Mouse (Mus musculus) CH12.LX (cell line): ENCODE measurements around the gene Txndc16.

Experiments
- CTCF ChIP-seq, 2 experiments: IDR thresholded peaks in 1 of 2; conservative IDR thresholded peaks in 1 of 2; 2 replicates each; pipeline ENCODE4 v1.5.1; 2011 to 2012; ENCODE audit warnings: low read depth in 2 of 2, low read length in 2 of 2, improper control_type of control experiment in 1 of 2, inconsistent platforms in 1 of 2, mild to moderate bottlenecking in 1 of 2, moderate library complexity in 1 of 2
- E2F4 ChIP-seq: IDR thresholded peaks from 2 replicates; pipeline ENCODE4 v1.6.1; 2011; ENCODE audit warnings: low read depth, low read length, improper control_type of control experiment; ENCODE audit not compliant: insufficient replicate concordance
- EP300 ChIP-seq: IDR thresholded peaks from 2 replicates; pipeline ENCODE4 v1.6.1; 2011; ENCODE audit warnings: low read length, improper control_type of control experiment
- ETS1 ChIP-seq: conservative IDR thresholded peaks from 2 replicates; pipeline ENCODE4 v1.6.1; 2012; ENCODE audit warnings: low read depth, mild to moderate bottlenecking, inconsistent platforms, low read length, improper control_type of control experiment, moderate library complexity
- IRF4 ChIP-seq: IDR thresholded peaks from 2 replicates; pipeline ENCODE4 v1.6.1; 2014; ENCODE audit warnings: low read depth, mild to moderate bottlenecking, inconsistent platforms, low read length, improper control_type of control experiment
- JUND ChIP-seq: conservative IDR thresholded peaks from 2 replicates; pipeline ENCODE4 v1.6.1; 2011; ENCODE audit warnings: low read depth, low read length, improper control_type of control experiment
- MAFK ChIP-seq: IDR thresholded peaks from 2 replicates; pipeline ENCODE4 v1.6.1; 2011; ENCODE audit warnings: low read length, improper control_type of control experiment; ENCODE audit not compliant: insufficient replicate concordance
- MAZ ChIP-seq: IDR thresholded peaks from 2 replicates; pipeline ENCODE4 v1.6.1; 2012; ENCODE audit warnings: low read depth, mild to moderate bottlenecking, inconsistent platforms, low read length, improper control_type of control experiment, moderate library complexity
- POLR2A ChIP-seq: IDR thresholded peaks from 2 replicates; pipeline ENCODE4 v1.6.1; 2011; ENCODE audit warnings: low read depth, mild to moderate bottlenecking, improper control_type of control experiment, low read length
- POLR2AphosphoS2 ChIP-seq: IDR thresholded peaks from 2 replicates; pipeline ENCODE4 v1.6.1; 2011; ENCODE audit warnings: low read depth, low read length, improper control_type of control experiment
- TBP ChIP-seq: conservative IDR thresholded peaks from 2 replicates; pipeline ENCODE4 v1.6.1; 2011; ENCODE audit warnings: low read depth, low read length, improper control_type of control experiment
- USF1 ChIP-seq: IDR thresholded peaks from 2 replicates; pipeline ENCODE4 v1.6.1; 2014; ENCODE audit warnings: low read depth, mild to moderate bottlenecking, inconsistent platforms, low read length, improper control_type of control experiment
- ZC3H11A ChIP-seq: IDR thresholded peaks from 2 replicates; pipeline ENCODE4 v1.6.1; 2012; ENCODE audit warnings: low read depth, mild to moderate bottlenecking, inconsistent platforms, low read length, improper control_type of control experiment

DNA sequence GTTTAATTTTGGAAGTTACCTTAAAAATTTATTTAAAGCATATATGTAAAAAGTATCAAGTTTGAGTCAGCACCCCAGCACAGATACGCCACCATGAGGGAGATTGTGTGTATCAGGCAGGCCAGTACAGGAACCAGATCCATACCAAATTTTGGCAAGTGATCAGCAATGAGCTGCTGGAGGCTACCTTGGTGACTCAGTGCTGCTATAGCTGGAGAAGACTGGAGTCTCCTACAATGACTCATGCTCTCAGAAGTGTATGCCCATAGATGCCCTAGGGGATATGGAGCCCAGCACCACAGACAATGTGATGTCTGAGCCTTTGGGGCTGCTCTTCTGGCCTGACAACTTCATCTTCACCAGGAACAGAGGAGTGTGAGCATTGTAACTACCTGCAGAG, 8.7 kb downstream of the Txndc16 start:
- TF ChIP-seq CTCF (conservative IDR thresholded peaks at IDR 0.05 in 1 of 2, IDR thresholded peaks at IDR 0.05 in 1 of 2; ENCODE audit: low read depth in 2 of 2, low read length in 2 of 2) (no peak), MAFK (no peak), JUND (no peak), MAZ (no peak), ZC3H11A (no peak), POLR2A (no peak), TBP (no peak), POLR2AphosphoS2 (no peak), E2F4 (no peak), USF1 (no peak), EP300 (no peak), IRF4 (no peak), ETS1 (no peak)
